Mouse (Mus musculus) megakaryocyte-erythroid progenitor cell, adult 5-6 weeks (primary cell): ENCODE measurements around the gene Maml2. TPM values are rescaled to one million over a fixed set of nuclear protein-coding genes. Genes with fewer than 3 reads are reported as not detected.
A peak's percentile ranks its signal among the peaks of the same experiment; 100 is the strongest.

ENCODE experiments used
- ATAC-seq: replicated peaks from 2 replicates; pipeline ENCODE4 v1.8.0; 2016; ENCODE audit warnings: mild to moderate bottlenecking, inconsistent platforms; ENCODE audit not compliant: severe bottlenecking, poor library complexity, low FRiP score, low TSS enrichment
- total RNA-seq, 2 experiments: library from RNA; stranded (forward) in 1 of 2; stranded (reverse) in 1 of 2; fragments of 200-1000, 215-1000 nt in 1 of 2; fragments of >200 nt in 1 of 2; fragmentation: Nextera tagmentation in 1 of 2; gene quantifications; 2 replicates each; pipeline ENCODE4 v1.2.3; 2014 to 2017

The Maml2 gene
- total RNA-seq, 2 experiments from 2014 or later: 1.2 TPM

DNA sequence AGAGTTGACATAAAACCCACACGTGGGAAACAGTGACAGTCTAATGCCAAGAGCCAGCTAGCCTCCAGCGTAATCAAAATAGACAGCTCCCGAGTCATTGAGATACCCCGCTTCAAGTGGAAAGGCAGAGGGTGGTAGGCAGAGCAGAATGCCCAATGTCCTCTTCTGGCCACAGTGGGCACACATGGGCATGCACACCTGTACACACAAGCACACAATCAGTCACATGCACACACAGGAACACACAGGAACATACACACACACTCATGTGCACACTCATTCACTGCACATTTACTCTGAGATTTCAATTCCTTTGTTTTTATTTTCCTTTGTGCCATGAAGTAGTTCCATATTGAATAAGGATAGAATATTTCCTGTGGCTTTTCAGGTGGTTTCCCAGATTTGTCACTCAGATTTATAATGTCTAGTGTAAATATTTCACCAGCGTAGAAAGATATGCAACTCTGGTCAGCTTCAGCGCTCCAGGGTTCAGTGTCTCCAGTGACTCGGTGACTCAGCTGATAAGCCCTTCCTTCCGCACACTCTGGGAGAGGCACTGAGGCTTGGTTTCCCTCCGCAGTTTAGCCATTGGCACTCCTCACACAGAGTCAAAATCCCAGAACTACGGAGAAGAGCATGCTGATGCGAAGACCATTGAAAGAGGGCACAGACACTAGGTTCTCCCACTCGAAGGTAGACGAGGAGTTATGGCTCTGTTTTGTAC lies 144.4 kb downstream of the Maml2 start:
- ATAC-seq: peak; percentile 55; the same call in 1 of the 2 replicates

DNA sequence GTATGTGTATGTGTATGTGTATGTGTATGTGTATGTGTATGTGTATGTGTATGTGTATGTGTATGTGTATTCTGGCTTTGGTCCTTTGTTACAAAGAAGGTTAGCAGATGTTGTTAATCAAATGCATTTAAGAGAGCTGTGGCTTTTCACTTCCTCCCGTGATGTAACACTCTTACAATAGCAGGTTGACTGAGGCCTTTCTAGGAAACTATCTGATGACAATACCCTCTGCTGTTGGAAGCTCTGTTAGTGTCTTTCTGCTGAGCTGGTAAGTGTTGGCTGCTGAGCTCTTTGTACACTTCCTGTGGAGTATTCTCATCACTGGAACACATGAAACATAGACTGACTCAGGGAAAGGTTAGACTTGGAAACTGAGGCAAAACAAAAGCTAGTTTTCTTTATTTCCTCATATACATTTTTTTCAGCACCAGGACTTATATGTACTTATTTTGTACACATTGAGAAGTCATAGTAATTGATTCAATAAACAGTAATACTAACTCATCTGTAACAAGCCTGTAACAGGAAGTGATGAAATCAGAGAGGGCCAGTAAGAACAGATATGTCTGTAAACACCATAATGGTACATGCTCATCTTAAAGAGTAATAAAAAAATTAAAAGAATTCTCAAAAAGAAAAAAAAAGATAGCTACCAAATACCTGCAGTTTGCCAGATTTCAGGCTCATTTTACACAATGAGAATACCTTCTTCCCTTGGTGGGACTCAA lies 145.9 kb downstream of the Maml2 start:
- ATAC-seq: no peak

DNA sequence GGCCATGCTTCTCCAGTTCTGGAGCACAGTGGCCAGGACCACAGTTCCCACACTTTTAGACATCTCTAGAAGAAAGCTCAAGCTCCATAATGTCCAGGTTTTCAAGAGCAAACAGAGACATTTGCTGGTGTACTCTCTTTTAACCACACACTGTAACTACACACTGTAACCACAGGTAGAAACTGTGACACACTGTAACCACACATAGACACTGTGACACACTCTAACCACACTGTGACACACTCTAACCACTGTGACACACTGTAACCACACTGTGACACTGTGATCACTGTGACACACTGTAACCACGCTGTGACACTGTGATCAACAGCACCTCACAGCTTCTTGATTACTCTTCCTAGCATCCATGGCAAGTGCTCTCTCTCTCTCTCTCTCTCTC lies 148.5 kb downstream of the Maml2 start:
- no peak for ATAC-seq

DNA sequence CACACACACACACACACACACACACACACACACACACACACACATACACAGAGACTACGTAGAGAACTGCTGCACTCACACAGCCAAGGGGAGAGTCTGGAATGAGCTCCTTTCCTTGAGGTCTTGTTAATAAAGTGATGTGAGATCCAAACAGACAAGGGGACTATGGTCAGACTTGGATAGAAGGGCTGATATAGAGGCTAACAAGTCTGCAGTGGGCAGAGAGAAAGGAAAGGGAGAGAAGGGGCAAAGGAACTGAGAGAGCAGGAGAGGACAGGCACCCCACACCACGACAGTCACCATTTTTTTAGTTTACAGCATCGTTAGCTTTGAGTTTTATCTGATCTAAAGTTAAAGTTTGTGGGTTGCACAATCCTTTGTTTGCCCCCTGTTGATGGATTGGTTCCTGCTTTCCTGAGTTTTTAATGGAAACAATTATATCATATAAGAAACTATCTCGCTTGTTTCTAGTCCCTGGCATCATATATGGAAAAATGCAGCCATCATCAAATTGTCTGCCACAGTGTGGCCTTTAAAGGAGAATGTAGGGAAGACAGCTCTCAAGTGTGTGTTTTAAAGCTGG lies 149.0 kb downstream of the Maml2 start, which contains the start of gene Gm17571:
TSS of gene Gm17571 (minus strand) at position 51 of the 583 bp plus-strand sequence.
- ATAC-seq: no peak

DNA sequence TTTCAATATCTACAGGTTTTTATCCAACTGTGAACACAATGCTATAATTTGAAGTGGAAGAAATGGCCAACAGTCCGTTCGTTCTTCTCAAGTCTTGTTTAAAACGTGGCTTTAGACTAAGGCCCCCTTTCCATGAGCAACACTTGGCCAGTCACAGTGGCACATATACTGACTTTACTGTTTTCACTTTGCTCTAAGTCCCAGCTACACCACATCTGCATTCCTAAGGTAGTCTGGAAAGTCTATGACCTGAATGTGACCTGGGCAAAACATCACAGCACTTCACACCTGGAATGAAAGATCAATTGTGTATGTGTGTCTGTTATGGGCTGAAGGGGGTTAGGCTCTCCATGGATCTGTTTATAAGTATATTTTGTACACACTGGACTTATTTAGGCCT lies 151.0 kb downstream of the Maml2 start:
- ATAC-seq: no peak

DNA sequence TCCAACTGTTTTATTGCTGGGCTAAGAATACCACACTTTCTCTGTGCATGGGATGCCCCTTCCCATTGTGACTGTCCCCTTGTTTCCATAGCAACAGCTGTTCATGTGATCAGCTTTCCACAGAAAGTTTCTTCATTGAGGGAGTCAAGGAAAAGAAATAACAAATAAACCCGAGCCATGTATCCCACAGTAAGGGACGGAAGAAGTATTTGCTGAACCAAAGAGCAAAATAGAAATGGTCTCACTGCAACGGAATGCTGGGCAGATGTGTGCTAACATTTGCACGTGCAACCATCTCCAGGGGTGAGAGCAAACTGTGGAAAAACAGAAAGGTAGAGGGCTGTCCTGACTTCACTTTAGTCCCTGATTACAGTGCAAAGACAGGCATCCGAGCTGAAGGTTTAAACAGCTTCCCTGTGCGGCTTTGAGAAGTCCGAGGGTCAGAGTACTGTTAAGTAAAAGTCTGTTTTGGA lies 156.9 kb downstream of the Maml2 start:
- ATAC-seq: no peak

DNA sequence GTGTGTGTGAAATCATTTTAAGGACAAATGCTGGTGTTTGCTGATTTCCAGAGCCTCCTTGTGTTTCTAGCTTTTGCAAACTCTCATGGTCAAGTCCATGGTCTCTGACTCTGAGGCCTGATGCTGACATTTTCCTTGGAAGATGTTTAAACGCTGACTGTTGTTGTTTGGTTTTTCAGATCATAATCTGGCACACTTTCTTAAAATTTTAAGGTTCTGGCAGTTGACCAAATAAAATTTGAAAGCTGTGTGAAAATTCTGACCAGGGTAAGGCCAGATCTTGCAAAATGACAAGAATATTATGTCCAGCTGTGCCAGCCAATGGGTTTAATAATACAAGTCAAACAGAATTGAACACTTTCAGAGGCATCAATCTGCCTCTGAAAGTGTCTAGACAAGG lies 157.5 kb downstream of the Maml2 start:
- ATAC-seq: no peak

DNA sequence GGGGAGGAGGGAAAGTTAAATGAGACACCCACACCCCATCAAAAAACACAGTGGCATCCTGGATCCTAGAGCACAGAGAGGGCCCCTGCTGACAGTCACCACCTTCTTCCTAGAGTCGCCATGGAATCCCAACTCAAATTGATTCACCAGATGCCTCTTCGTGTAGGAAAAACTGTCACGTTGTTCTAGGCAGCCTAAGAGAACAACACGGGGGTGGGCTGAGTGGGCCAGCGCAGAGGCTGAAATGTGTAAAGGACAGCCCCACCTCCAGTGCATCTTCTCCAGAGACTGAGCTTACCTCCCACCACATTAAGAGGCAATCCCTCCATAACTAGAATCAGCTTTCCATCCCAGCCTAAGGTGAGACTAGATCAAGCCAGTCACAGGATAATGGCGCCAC lies 160.0 kb downstream of the Maml2 start:
- ATAC-seq: no peak

DNA sequence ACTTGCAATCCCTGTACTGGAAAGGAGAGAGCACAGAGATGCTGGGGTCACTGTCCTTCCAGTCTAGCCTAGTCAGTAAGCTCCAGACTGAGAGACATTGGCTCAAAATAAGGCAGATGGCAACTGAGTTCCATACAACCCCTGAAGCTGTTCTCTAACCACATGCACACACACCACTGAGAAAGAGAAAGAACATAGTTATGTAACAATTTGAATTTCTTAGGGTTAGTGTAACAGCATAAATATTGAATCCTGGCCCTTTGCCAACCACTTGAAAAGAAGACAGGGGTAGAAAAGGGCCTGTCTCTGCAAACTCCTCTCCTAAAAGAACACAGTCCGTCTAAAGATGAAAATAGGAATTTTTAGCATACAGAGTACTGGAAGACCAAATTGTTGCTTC lies 161.6 kb downstream of the Maml2 start:
- no peak for ATAC-seq

DNA sequence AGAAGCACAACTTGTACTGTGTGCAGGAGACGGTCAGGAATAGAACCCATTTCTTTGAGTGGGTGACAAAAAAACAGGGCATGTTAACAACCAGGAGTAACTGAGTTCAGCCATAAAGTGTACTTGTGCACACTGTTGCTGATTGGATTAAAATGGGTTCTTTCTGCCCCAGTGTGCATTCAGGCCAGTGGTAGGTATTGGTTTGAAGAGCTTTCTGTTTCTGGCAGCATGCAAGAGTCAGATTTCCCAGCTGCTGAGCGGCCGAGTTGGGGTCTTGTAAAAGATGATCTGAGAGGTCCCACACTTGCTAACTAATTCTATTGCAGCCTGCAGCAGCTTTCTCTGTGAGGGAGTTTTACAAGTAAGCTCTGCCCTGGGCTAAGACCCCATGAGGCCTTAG lies 162.3 kb downstream of the Maml2 start:
- no peak for ATAC-seq

DNA sequence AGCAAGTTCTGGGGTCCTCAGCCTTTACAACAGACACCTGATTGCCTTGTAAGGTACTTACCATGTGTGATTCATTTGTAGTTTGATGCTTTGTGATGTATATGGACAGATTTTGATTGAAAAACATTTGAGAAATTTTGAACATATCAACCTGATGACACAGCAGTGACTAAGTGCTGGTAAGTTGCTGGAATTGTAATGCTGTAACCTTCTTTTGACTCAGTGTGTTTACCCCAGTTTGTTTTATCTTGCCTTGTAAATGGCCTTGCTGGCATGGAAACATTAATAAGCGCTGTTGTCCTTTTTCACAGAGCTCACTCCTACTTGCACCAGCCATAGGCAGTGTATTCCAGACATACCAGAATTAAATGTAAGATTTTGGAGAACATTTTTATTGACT lies 163.2 kb downstream of the Maml2 start:
- no peak for ATAC-seq

DNA sequence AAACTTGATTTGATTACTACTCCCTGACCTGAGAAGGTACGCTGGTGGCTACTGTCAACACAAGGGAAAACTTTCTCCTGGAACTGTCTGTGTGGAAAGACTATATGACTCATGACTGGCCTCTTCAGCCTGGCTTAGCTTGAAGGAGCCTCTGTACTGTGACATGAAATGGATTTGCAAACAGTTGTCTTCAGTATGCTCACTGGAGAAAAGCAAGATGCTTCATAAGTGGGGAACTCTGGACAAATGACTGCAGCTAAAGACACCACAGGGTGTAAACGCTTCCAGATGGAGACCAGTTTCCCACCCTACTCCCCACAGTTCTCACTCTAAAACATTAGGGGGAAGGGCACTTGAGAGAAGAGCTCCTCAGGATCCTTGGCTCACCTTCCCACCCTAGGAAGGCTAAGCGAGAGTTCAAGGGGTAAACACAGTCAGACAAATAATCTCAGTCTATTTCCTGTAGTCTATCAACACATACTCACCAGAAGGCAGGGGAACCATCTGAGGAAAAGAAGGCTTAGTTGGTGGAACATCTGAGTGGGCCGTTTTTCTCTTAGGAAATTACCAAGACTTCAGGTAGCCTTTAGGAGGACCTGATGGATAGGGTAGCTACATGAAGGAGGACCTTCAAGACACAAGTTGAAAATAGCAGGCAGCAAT lies 167.7 kb downstream of the Maml2 start:
- no peak for ATAC-seq

DNA sequence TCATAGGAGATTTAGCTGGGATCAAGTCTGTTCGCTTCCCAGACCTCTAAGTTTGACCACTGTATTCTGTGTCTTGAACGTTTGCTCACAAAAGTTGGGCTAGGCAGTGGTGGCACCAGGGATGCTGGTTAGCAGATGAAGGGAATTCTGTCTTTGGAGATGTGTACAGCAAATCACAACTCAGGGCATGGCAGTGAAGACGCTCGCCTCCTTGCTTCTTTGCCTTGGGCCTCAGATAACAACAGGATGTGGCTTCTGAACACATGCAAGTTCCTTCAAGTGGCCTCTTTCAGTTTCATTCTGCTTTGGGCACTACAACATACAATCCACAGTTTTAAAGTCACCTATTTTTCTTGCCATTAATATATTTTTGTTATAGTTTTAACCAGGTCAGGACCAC lies 168.6 kb downstream of the Maml2 start:
- ATAC-seq: peak; percentile 53; the same call in 1 of the 2 replicates

DNA sequence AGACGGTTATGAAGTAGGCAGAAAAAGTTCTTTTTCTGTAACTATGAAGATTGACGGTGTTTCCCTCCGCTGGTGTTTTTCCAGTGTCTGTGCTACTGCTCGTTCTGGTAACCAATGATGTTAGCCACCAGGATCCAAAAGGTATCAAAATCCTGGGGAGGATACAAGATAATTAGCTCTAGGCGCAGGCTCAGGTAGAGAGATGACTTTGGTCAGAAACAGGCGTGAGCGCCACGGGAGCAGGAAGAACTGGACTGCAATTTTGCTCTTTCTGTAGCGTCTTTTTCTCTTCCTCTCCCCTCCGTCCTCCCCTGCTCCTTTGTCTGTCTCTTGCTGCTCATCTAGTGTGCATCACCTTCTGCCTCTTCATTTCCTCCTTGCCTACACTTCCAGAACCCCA lies 169.1 kb downstream of the Maml2 start:
- no peak for ATAC-seq

DNA sequence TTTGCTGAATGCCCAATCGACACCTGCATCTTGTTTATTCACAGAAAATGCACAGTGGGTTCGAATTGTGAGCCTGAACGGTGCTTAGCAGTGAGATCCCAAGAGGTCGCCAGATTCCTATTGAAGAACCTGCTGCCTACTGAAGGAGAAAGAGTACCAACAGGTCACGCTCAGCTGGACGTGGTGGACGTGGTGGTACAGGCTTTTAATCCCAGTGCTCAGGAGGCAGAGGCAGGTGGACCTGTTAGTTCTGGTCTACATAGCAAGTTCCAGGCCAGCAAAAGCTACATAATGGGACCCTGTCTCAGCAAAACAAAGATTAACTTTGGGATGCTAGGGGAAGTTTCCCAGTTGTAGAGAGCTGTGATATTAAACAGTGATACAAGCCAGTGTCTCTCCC lies 170.0 kb downstream of the Maml2 start:
- ATAC-seq: no peak

DNA sequence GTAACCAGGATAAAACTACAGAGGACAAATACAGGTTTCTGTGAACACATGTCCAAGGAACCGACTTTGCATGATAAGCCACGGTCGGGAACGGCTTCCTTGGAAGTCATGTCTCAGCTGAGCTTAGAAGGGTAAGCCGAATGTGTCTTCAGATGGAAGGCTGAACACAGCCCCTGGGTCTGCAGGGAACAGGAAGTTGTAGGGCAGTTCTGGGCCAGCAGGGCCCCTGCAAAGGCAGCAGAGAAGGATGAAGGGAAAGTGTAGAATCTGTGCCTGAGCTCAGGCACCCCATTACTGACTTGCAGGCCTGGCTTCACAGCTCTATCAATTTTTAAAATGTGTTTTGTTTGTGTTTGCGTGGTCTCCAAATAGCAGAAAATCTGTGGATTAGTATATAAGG lies 171.0 kb downstream of the Maml2 start:
- no peak for ATAC-seq

DNA sequence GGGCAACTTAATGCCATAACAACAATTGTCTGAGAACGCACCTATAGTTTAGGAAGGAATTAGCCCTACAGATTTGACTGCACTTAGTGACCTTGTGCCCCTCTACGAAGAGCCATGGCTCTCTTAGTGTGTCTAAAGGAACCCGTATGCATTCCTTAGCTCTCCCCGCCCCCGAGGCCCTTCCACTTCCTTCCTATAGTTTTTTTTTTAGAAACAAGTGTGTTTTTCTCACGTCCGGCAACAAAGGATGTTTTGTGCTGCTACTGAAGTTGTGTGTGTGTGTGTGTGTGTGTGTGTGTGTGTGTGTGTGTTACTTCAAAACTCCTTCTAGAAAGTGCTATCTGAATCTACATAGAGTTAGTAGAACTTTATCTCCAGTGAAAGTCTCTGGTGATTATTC lies 172.3 kb downstream of the Maml2 start:
- ATAC-seq: no peak

DNA sequence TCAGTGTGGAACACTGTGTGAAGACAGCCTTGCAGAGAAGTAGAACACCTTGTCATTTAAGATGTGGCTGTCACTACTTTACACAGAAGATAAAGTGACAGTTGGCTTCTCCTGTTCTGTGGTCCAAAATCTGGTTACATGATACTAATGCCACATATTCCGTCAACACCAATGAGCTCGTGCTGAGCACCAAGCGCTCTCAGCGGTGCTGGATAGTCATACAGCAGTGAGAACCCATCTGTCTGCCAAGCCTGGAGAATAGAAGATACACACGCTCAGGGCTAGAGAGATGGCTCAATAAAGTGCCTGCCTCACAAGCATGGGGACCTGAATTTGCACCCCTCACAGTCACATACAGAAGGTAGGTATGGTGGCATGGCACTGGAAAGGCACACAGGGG lies 177.2 kb downstream of the Maml2 start:
- ATAC-seq: no peak

DNA sequence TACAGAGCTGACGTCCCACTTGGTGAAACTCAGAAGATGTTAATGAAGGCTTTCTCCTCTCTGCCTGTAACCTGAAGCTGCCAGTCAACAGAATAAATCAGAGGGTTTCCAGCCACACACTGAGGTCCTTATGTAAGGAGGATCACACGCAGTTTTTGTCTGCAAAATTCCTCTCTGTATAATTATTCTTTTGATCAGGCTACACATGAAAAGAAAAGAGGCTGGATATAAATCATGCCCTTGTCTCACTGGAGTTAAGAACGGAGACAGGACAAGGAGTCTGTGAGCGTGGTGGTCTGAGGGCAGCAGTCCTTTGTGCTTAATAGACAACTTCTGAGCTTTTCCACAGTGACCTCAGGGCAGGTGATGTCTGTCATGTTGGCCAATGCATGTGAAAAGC lies 181.5 kb downstream of the Maml2 start:
- ATAC-seq: no peak
